Mouse (Mus musculus) hindbrain, embryonic 15.5 days (tissue): ENCODE measurements around the gene Pfas. TPM values are rescaled to one million over a fixed set of nuclear protein-coding genes. Genes with fewer than 3 reads are reported as not detected.
A peak's percentile ranks its signal among the peaks of the same experiment; 100 is the strongest.
"Not testable (repeated sequence)": the region's sequence is repeated elsewhere in the genome, so short reads cannot be mapped to it uniquely, and the experiment has no call there.

ENCODE experiments used
- ATAC-seq: fragments of 200-750 bp; cut with Nextera tagmentation; 2 replicates; pipeline ENCODE4 v1.8.0; 2017; ENCODE audit warnings: low read depth, moderate number of reproducible peaks, moderate TSS enrichment; ENCODE audit not compliant: low FRiP score
- H3K27ac ChIP-seq: fragments of 300-500 bp; sonication (generic); replicated peaks from 2 replicates; pipeline ENCODE4 v1.5.1; 2015; ENCODE audit warnings: mild to moderate bottlenecking, inconsistent platforms
- H3K27me3 ChIP-seq: fragments of 300-500 bp; sonication (generic); 2 replicates; pipeline ENCODE4 v1.6.1; 2015; ENCODE audit warnings: control low read depth, inconsistent platforms
- H3K36me3 ChIP-seq: fragments of 300-500 bp; sonication (generic); 2 replicates; pipeline ENCODE4 v1.6.1; 2015; ENCODE audit warnings: control low read depth, inconsistent platforms
- H3K4me1 ChIP-seq: fragments of 300-500 bp; sonication (generic); replicated peaks from 2 replicates; pipeline ENCODE4 v1.6.1; 2015; ENCODE audit warnings: control low read depth, inconsistent platforms
- H3K4me2 ChIP-seq: fragments of 300-500 bp; sonication (generic); 2 replicates; pipeline ENCODE4 v1.6.1; 2015; ENCODE audit warnings: moderate library complexity, mild to moderate bottlenecking, inconsistent platforms
- H3K4me3 ChIP-seq: fragments of 300-500 bp; sonication (generic); 2 replicates; pipeline ENCODE4 v1.5.1; 2015; ENCODE audit warnings: mild to moderate bottlenecking, inconsistent platforms
- H3K9ac ChIP-seq: fragments of 300-500 bp; sonication (generic); 2 replicates; pipeline ENCODE4 v1.6.1; 2015; ENCODE audit warnings: inconsistent platforms
- H3K9me3 ChIP-seq: fragments of 300-500 bp; sonication (generic); 2 replicates; pipeline ENCODE4 v1.6.1; 2016; ENCODE audit warnings: control low read depth, inconsistent platforms
- WGBS: fragments of 180-500 bp; shearing (Covaris S2); methylation state at CpG from one replicate; pipeline ENCODE4 v1.1.7; 2015; 5-methylcytosine and 5-hydroxymethylcytosine counted together
- polyA plus RNA-seq: library from polyadenylated mRNA; unstranded; fragments of >200 nt; fragmentation: Nextera tagmentation; extraction: Ambion mirVana; gene quantifications from 2 replicates; pipeline ENCODE4 v1.2.1, GENCODE M21; 2015

Gene Pfas
- polyA plus RNA-seq, 1 experiment from 2014 or later: 17.6 TPM

DNA sequence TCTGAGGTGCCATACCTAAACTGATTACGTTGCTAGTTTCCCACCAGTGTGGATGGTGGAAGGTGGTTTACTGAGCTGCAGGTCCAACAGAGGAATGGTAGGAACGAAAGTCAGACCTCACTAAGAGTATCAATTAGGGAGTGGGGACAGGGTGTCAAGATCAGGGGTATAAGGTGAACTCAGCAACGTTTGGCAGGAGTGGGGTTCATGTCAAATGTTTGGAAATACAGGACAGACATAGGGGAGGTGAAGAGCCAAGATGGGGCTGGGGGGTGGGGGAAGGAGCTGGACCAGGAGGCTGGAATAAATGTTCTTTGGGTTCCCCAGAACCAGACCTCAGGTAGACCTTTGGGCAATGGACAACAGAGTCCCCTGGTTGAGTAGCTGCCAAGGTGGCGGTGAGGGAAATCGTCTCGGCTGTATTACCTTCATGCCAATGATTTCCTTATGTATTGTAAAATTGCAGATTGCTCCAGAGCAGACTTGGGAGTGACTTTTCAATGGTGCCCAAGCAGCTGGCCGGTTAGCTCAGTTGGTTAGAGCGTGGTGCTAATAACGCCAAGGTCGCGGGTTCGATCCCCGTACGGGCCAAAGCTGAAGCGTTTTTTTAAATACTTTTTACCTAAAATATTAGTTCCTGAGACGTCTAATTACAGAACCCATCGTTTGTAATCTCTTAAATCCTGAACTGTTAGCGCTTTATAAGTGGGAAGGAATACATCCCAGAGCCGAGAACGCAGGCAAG, 28.4 kb upstream of the Pfas start:
- WGBS: 9% methylated on average over 20 of the region's 20 CpGs
- peak overlapping the region; percentile 84 for H3K27ac ChIP-seq
- H3K27me3 ChIP-seq: no peaks in the 10 kb centered on the region
- peak overlapping the region; percentile 57 for H3K4me2 ChIP-seq
- peak overlapping the region; percentile 64 for H3K9ac ChIP-seq
- peak overlapping the region; percentile 56 for H3K4me3 ChIP-seq
- H3K36me3 ChIP-seq: peaks cover 22% of the 10 kb centered on the region
- no peak for ATAC-seq
- H3K4me1 ChIP-seq: peaks cover 31% of the 10 kb centered on the region
- no peaks in the 10 kb centered on the region for H3K9me3 ChIP-seq

- ATAC-seq: 0 out of 2 replicates have a peak, but pooled peaks have one; percentile 3
- no peak overlapping the region for H3K9ac ChIP-seq
- peaks cover 30% of the 10 kb centered on the region for H3K36me3 ChIP-seq
- peaks cover 31% of the 10 kb centered on the region for H3K4me1 ChIP-seq
- peak overlapping the region; percentile 57 for H3K4me2 ChIP-seq
- 5% methylated on average over 8 of the region's 8 CpGs for WGBS
- no peaks in the 10 kb centered on the region for H3K27me3 ChIP-seq
- peak overlapping the region; percentile 84 for H3K27ac ChIP-seq
- no peaks in the 10 kb centered on the region for H3K9me3 ChIP-seq
- peak overlapping the region; percentile 56 for H3K4me3 ChIP-seq
These were observed 27.6 kb upstream of the Pfas start for GRCm38 (mm10) chr11:69035849-69036248.

DNA sequence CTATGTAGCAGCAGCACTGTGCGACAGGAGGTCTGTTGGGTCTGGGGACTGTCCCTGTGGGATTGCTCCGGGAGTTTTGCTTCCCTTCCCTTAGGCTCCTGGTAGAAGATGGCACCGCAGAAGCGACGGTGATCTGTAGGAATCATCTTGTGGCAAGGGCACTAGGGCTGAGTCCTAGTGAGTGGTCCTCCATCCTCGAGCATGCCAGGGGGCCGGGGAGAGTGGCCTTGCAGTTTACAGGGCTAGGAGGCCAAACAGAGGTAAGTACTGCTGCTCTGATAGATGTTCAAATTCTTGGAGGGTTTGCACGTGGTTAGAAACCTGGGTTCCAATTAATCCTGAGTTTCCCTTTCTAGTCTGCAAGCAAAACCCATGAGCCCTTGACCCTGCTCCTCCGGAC, 27.2 kb upstream of the Pfas start:
- ATAC-seq: no peak
- Histone ChIP-seq H3K4me1 (peaks cover 31% of the 10 kb centered on the region), H3K4me3 (no peak overlapping the region), H3K27me3 (no peaks in the 10 kb centered on the region), H3K9ac (no peak overlapping the region), H3K27ac (peak overlapping the region; percentile 84), H3K36me3 (peaks cover 34% of the 10 kb centered on the region), H3K4me2 (peak overlapping the region; percentile 57), H3K9me3 (no peaks in the 10 kb centered on the region)
- WGBS: 79% methylated on average over 9 of the region's 9 CpGs

GRCm38 (mm10) chr11:69034585-69034984, 26.3 kb upstream of the Pfas start:
- no peak overlapping the region for H3K4me2 ChIP-seq
- ATAC-seq: no peak
- H3K9me3 ChIP-seq: no peaks in the 10 kb centered on the region
- H3K27ac ChIP-seq: no peak overlapping the region
- WGBS: 95% methylated on average over 3 of the region's 3 CpGs
- peaks cover 41% of the 10 kb centered on the region for H3K36me3 ChIP-seq
- no peak overlapping the region for H3K4me3 ChIP-seq
- no peaks in the 10 kb centered on the region for H3K27me3 ChIP-seq
- H3K9ac ChIP-seq: no peak overlapping the region
- H3K4me1 ChIP-seq: peaks cover 31% of the 10 kb centered on the region

GRCm38 (mm10) chr11:69033552-69033951, 25.3 kb upstream of the Pfas start:
- no peak overlapping the region for H3K4me2 ChIP-seq

GRCm38 (mm10) chr11:69028805-69029204, 20.5 kb upstream of the Pfas start:
- ATAC-seq: no peak
- H3K27ac ChIP-seq: no peak overlapping the region
- 73% methylated on average over 2 of the region's 2 CpGs for WGBS
- no peaks in the 10 kb centered on the region for H3K4me1 ChIP-seq
- H3K9ac ChIP-seq: no peak overlapping the region
- H3K4me2 ChIP-seq: no peak overlapping the region
- no peaks in the 10 kb centered on the region for H3K9me3 ChIP-seq
- peaks cover 74% of the 10 kb centered on the region for H3K36me3 ChIP-seq
- no peaks in the 10 kb centered on the region for H3K27me3 ChIP-seq
- no peak overlapping the region for H3K4me3 ChIP-seq

More at GRCm38 (mm10) chr11:69033552-69033951, 25.3 kb upstream of the Pfas start:
- Histone ChIP-seq H3K9me3 (no peaks in the 10 kb centered on the region), H3K27me3 (no peaks in the 10 kb centered on the region), H3K9ac (no peak overlapping the region), H3K4me3 (no peak overlapping the region), H3K36me3 (peaks cover 43% of the 10 kb centered on the region), H3K4me1 (peaks cover 21% of the 10 kb centered on the region), H3K27ac (no peak overlapping the region)
- ATAC-seq: no peak
- 83% methylated on average over 9 of the region's 9 CpGs for WGBS

DNA sequence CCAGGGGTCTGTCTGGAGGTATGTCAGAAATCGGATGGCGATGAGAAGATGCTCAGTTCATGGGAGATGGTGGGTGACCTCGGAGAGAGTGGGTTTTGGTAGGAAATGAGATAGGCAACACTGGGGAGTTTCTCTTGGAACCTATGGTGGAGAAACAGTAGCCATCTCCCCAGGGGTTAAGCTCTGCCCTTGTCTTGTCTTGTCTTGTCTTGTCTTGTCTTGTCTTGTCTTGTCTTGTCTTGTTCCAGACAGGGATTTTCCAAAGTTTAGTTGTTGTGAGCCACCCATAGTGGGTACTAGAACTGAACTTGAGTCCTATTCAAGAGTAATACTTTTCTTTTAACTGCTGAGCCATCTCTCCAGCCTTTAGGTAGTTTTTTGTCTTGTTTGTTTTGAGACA, 18.3 kb upstream of the Pfas start:
- H3K4me3 ChIP-seq: no peak overlapping the region
- H3K27me3 ChIP-seq: no peaks in the 10 kb centered on the region
- H3K9ac ChIP-seq: no peak overlapping the region
- H3K36me3 ChIP-seq: peaks cover 85% of the 10 kb centered on the region
- WGBS: 97% methylated on average over 3 of the region's 3 CpGs
- no peak overlapping the region for H3K4me2 ChIP-seq
- H3K27ac ChIP-seq: no peak overlapping the region
- no peak for ATAC-seq
- no peaks in the 10 kb centered on the region for H3K9me3 ChIP-seq
- no peaks in the 10 kb centered on the region for H3K4me1 ChIP-seq

DNA sequence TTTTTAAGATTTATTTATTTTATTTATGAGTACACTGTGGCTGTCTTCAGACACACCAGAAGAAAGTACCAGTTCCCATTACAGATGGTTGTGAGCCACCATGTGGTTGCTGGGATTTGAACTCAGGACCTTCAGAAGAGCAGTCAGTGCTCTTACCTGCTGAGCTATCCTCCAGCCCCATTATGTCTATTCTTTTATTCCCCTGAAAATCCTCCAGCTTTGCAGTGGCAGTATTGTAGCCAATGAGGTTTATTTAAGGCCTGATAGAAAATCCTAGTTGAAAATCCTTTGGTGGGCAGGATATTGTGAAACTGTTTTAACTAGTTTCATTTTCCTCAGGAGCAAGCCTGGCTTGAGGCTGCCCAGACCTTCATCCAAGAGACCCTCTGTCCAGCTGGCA, 12.4 kb upstream of the Pfas start:
- no peak overlapping the region for H3K4me3 ChIP-seq
- no peak for ATAC-seq

GRCm38 (mm10) chr11:69016755-69017154, 8.5 kb upstream of the Pfas start:
- WGBS: 71% methylated on average over 3 of the region's 3 CpGs

More for the DNA sequence above, 12.4 kb upstream of the Pfas start:
- Histone ChIP-seq H3K9ac (no peak overlapping the region), H3K4me2 (no peak overlapping the region), H3K36me3 (peaks cover 45% of the 10 kb centered on the region), H3K27me3 (no peaks in the 10 kb centered on the region), H3K4me1 (peaks cover 8% of the 10 kb centered on the region), H3K9me3 (no peaks in the 10 kb centered on the region), H3K27ac (no peak overlapping the region)

DNA sequence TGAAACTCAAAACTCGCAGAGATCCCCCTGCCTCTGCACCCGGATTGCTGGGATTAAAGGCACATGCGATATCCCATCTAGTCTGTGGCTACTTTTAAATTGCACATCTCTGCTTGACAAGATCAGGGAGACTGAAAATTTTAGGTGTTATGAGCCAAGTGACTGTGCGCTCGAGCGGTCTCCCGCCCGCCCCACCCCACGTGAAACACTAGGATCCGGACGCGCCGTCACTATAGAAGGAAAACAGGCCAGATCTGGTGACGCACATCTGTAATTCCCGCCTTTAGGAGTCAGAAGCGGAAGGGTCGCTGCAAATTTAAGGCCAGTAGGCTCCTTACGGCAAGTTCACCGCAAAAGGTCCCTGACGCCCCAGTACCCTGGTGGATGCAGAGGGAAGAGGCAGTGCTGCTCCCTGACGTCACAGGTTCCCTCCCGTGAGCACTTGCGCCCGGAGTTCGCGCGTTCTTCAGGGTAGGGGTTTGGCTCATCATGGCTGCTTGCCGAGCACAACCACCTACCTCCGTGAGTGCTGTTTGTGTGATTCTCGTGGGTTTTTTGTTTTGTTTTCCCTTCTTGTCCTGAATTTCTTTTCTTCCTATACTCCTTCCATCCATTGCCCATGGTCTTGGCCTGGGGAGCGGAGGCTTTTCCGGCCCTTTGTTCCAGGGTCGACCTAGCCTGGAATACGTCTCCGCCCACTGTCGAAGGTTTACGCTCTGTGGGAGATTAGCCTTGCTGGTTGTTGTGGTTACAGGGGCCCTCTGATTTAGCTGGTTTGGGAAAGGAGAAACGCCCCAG, 7.6 kb upstream of the Pfas start, which contains the start of gene Ctc1:
Gene Ctc1, plus strand, starts transcription at position 268 of the 798 bp plus-strand sequence.
- Histone ChIP-seq H3K27ac (peak within 1 kb of the TSS; percentile 93), H3K9me3 (no peaks in the 10 kb centered on the region), H3K9ac (peak within 1 kb of the TSS; percentile 79), H3K36me3 (no peaks in the 10 kb centered on the region; the same call in 1 of the 2 replicates), H3K4me1 (peaks cover 22% of the 10 kb centered on the region), H3K27me3 (no peaks in the 10 kb centered on the region), H3K4me2 (peak within 1 kb of the TSS; percentile 79), H3K4me3 (peak within 1 kb of the TSS; percentile 70)
- ATAC-seq: peak; percentile 94
- 3% methylated on average over 38 of the region's 38 CpGs for WGBS

More at GRCm38 (mm10) chr11:69016755-69017154, 8.5 kb upstream of the Pfas start:
- peak overlapping the region; percentile 79 for H3K9ac ChIP-seq
- no peaks in the 10 kb centered on the region for H3K9me3 ChIP-seq
- H3K4me3 ChIP-seq: peak overlapping the region; percentile 70
- H3K4me2 ChIP-seq: peak overlapping the region; percentile 79
- H3K27me3 ChIP-seq: no peaks in the 10 kb centered on the region
- peaks cover 12% of the 10 kb centered on the region for H3K4me1 ChIP-seq
- no peak for ATAC-seq
- H3K36me3 ChIP-seq: peaks cover 8% of the 10 kb centered on the region; the same call in 1 of the 2 replicates
- peak overlapping the region; percentile 93 for H3K27ac ChIP-seq

DNA sequence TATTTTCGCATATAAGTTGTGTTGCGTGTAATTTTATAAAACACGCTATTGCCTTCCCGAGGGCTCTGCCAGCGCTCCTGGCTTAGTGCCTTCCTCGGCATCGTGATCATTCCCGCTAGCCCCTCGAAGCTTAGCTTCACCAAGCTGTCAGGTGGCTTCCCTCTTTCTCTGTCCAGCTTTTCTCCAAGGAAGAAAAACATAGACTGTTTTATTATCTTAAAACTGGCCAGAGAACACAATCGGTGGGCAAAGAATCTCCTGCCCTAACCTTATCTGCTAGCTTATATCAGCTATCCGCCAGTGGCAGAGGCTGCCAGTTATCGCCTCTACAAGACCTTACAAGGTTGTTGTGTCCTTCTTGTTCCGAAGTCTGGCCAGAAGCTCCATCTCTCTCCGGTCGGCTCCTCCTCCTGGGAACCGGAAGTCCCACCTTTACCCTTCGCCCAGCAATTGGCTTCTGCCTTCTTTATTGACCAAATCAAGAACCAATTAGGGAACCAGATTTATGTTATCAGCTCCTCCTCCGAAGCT, 3.9 kb upstream of the Pfas start:
- H3K4me2 ChIP-seq: peak overlapping the region; percentile 71
- H3K4me3 ChIP-seq: peak overlapping the region; percentile 44
- H3K9ac ChIP-seq: peak overlapping the region; percentile 53
- WGBS: 2% methylated on average over 18 of the region's 18 CpGs
- H3K9me3 ChIP-seq: no peaks in the 10 kb centered on the region
- no peaks in the 10 kb centered on the region for H3K27me3 ChIP-seq
- ATAC-seq: peak; percentile 73
- no peaks in the 10 kb centered on the region for H3K36me3 ChIP-seq
- H3K4me1 ChIP-seq: peaks cover 30% of the 10 kb centered on the region
- peak overlapping the region; percentile 92 for H3K27ac ChIP-seq

DNA sequence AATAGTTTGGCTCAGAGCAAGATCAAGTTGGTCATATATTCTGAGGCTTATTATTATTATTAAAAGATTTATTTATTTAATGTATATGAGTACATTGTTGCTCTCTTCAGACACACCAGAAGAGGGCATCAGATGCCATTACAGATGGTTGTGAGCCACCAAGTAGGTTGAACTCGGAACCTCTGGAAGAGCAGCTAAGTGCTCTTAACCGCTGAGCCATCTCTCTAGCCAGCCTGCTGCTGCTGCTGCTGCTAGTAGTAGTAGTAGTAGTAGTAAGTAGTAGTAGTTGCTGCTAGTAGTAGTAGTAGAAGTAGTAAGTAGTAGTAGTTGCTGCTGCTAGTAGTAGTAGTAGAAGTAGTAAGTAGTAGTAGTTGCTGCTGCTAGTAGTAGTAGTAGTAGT, 3.2 kb upstream of the Pfas start:
- not testable (repeated sequence) for H3K9ac ChIP-seq, ATAC-seq, H3K9me3 ChIP-seq, H3K36me3 ChIP-seq, H3K27me3 ChIP-seq
- Histone ChIP-seq H3K4me1 (peaks cover 28% of the 10 kb centered on the region), H3K4me2 (peak overlapping the region; percentile 71), H3K4me3 (peak overlapping the region; percentile 44), H3K27ac (peak overlapping the region; percentile 92)
- WGBS: 80% methylated on average over 2 of the region's 2 CpGs
